Mouse (Mus musculus) lung, adult 2 months (tissue): ENCODE measurements around the gene Arpc2.

Source experiments
- CTCF ChIP-seq: fragments of 200-500 bp; IDR thresholded peaks from 2 replicates; pipeline ENCODE4 v1.5.1; 2011; ENCODE audit warnings: mild to moderate bottlenecking, low read length, control low read depth; ENCODE audit not compliant: insufficient read depth
- POLR2A ChIP-seq: fragments of 200-500 bp; IDR thresholded peaks from 2 replicates; pipeline ENCODE4 v1.6.1; 2011; ENCODE audit warnings: low read depth, mild to moderate bottlenecking, control low read depth, low read length, borderline replicate concordance; ENCODE audit errors: extremely low read depth

DNA sequence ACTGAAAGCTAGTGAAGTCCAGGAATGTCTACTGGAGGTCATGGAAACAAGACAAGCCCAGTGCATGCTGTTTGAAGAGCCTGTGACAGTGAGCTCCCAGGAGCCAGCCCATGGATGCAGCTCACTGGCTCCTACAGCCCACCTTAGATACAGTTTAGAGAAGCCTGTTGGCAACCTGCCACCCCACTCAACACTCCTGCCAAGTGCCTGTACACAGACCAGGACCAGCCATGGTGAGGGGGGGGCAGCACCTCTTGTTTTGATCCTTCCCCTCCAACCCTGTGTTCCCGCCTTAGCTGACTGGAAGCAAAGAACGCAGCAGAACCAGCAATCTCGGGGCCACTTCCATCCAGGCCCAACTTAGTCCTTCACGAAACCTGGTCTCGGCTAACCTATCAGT lies 54.3 kb downstream of the Arpc2 start:
- no peak for TF ChIP-seq CTCF
- no peak for TF ChIP-seq POLR2A
